ENCODE assay signal across 8 mouse cellular contexts in the genomic region with DNA sequence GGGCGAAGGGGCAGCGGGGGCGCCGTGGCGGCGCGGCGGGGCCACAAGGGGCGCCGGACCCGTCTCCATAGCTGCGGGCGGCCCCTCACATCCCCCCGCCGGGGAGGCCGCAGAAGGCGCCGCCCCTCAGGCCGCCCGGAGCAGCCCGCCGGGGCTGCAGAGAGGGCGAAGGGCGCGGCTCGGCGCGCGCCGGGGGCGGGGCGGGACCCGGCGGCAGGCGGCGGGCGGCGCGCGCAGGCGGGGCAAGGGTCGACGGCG. TPM values are rescaled to one million over a fixed set of nuclear protein-coding genes. Genes with fewer than 3 reads are reported as not detected.
DNase-seq lines count a peak whose midpoint lies in the region; ATAC-seq and TF ChIP-seq lines count a peak whose summit lies in the region.

TSS of gene Tbc1d10b (minus strand) at position 174 of the 258 bp plus-strand sequence.

- in situ Hi-C loops in ES-E14 (cut with MboI; ENCODE audit: low sequenced_read_pairs in 2 of 2, unreplicated experiment in 2 of 2): no loop called here

- no peaks in the 10 kb centered on the region for H3K9me3 ChIP-seq in erythroblast, embryonic 14.5 days (ENCODE audit: control insufficient read depth, low read length)
- no peaks in the 10 kb centered on the region for H3K9me3 ChIP-seq in ES-E14 (ENCODE audit: control insufficient read depth, insufficient read depth, low read depth, low read length)
- no peaks in the 10 kb centered on the region for H3K9me3 ChIP-seq in forebrain, embryonic 14.5 days (replicated peaks; ENCODE audit: control insufficient read depth, low read length)
- no peaks in the 10 kb centered on the region for H3K9me3 ChIP-seq in hindbrain, embryonic 12.5 days (replicated peaks)
- no peaks in the 10 kb centered on the region for H3K9me3 ChIP-seq in liver, embryonic 14.5 days (ENCODE audit: control insufficient read depth, low read length)

- peak within 1 kb of the TSS; percentile 100 for H3K4me2 ChIP-seq in forebrain, embryonic 14.5 days (ENCODE audit: low read length)
- H3K4me2 ChIP-seq in hindbrain, embryonic 12.5 days (replicated peaks): peak within 1 kb of the TSS; percentile 93
- H3K4me2 ChIP-seq in liver, embryonic 14.5 days (ENCODE audit: low read depth): peak within 1 kb of the TSS; percentile 91

- peaks cover 76% of the 10 kb centered on the region for H3K4me1 ChIP-seq in erythroblast, embryonic 14.5 days (ENCODE audit: control insufficient read depth)
- peaks cover 9 to 27% of the 10 kb centered on the region in 2 experiments for H3K4me1 ChIP-seq in ES-E14 (ENCODE audit: control insufficient read depth in 2 of 2, insufficient read depth in 2 of 2, low read length in 2 of 2, poor library complexity in 1 of 2)
- peaks cover 19% of the 10 kb centered on the region for H3K4me1 ChIP-seq in forebrain, embryonic 14.5 days (ENCODE audit: control insufficient read depth, insufficient read depth, low read length)
- H3K4me1 ChIP-seq in hindbrain, embryonic 12.5 days: peaks cover 28% of the 10 kb centered on the region
- H3K4me1 ChIP-seq in liver, embryonic 14.5 days (replicated peaks; ENCODE audit: control insufficient read depth in 2 of 2, insufficient read depth in 2 of 2, low read length in 1 of 2): peaks cover 15 to 16% of the 10 kb centered on the region in 2 experiments

- H3K27ac ChIP-seq in ES-E14 (ENCODE audit: insufficient read depth, low read depth, low read length, poor library complexity, severe bottlenecking): peak within 1 kb of the TSS; percentile 85
- H3K27ac ChIP-seq in forebrain, embryonic 14.5 days (ENCODE audit: low read depth, low read length): peak within 1 kb of the TSS; percentile 85
- peak within 1 kb of the TSS; percentile 89 for H3K27ac ChIP-seq in hindbrain, embryonic 12.5 days
- H3K27ac ChIP-seq in liver, embryonic 14.5 days: peak within 1 kb of the TSS; percentile 85

- H3K27me3 ChIP-seq in erythroblast, embryonic 14.5 days (ENCODE audit: control insufficient read depth): no peaks in the 10 kb centered on the region
- H3K27me3 ChIP-seq in forebrain, embryonic 14.5 days (replicated peaks; ENCODE audit: control insufficient read depth, insufficient read depth, low read length): no peaks in the 10 kb centered on the region
- peaks cover 1% of the 10 kb centered on the region; the same call in 1 of the 2 replicates for H3K27me3 ChIP-seq in hindbrain, embryonic 12.5 days
- H3K27me3 ChIP-seq in liver, embryonic 14.5 days (ENCODE audit: control insufficient read depth, insufficient read depth, low read length): no peaks in the 10 kb centered on the region

- WGBS in forebrain, embryonic 14.5 days: 0% methylated on average over 14 of the region's 44 CpGs
- under 1% methylated on average over 34 of the region's 44 CpGs for WGBS in hindbrain, embryonic 12.5 days
- under 1% methylated on average over 31 of the region's 44 CpGs for WGBS in liver, embryonic 14.5 days (ENCODE audit: insufficient replicate concordance)

- H3K9ac ChIP-seq in ES-E14 (ENCODE audit: insufficient read depth, low read depth, low read length, poor library complexity, severe bottlenecking): peak within 1 kb of the TSS; percentile 97
- H3K9ac ChIP-seq in forebrain, embryonic 14.5 days (ENCODE audit: low read length): peak within 1 kb of the TSS; percentile 95
- H3K9ac ChIP-seq in hindbrain, embryonic 12.5 days: peak within 1 kb of the TSS; percentile 97
- H3K9ac ChIP-seq in liver, embryonic 14.5 days (replicated peaks): peak within 1 kb of the TSS; percentile 99

- peak within 1 kb of the TSS; percentile 90 for H3K4me3 ChIP-seq in erythroblast, embryonic 14.5 days (replicated peaks)
- peak within 1 kb of the TSS; percentile 93 to 94 for H3K4me3 ChIP-seq in ES-E14 (ENCODE audit: insufficient read depth in 1 of 2, low read depth in 1 of 2, low read length in 2 of 2, poor library complexity in 1 of 2, severe bottlenecking in 1 of 2)
- H3K4me3 ChIP-seq in forebrain, embryonic 14.5 days (ENCODE audit: low read depth, low read length): peak within 1 kb of the TSS; percentile 95
- peak within 1 kb of the TSS; percentile 98 for H3K4me3 ChIP-seq in hindbrain, embryonic 12.5 days
- H3K4me3 ChIP-seq in liver, embryonic 14.5 days (ENCODE audit: insufficient read depth in 1 of 2, low read depth in 2 of 2, low read length in 2 of 2): peak within 1 kb of the TSS; percentile 78 to 95

- ATAC-seq in erythroblast, adult 5-6 weeks (replicated peaks; ENCODE audit: low FRiP score, poor library complexity, severe bottlenecking): no peak; the same call in 1 of the 2 replicates
- ATAC-seq in forebrain, embryonic 14.5 days: peak; percentile 17
- peak; percentile 10; the same call in 1 of the 2 replicates for ATAC-seq in hindbrain, embryonic 12.5 days (ENCODE audit: low FRiP score)
- peak; percentile 53 for ATAC-seq in liver, embryonic 14.5 days (ENCODE audit: insufficient read depth)

- peaks cover 47% of the 10 kb centered on the region for H3K36me3 ChIP-seq in erythroblast, embryonic 14.5 days (ENCODE audit: control insufficient read depth)
- H3K36me3 ChIP-seq in ES-E14 (ENCODE audit: control insufficient read depth, insufficient read depth, low read length, poor library complexity, severe bottlenecking): peaks cover 11% of the 10 kb centered on the region
- H3K36me3 ChIP-seq in forebrain, embryonic 14.5 days (ENCODE audit: control insufficient read depth, insufficient read depth, low read length): peaks cover 13% of the 10 kb centered on the region
- peaks cover 12% of the 10 kb centered on the region for H3K36me3 ChIP-seq in hindbrain, embryonic 12.5 days
- H3K36me3 ChIP-seq in liver, embryonic 14.5 days (replicated peaks; ENCODE audit: control insufficient read depth, insufficient read depth, low read depth): peaks cover 6% of the 10 kb centered on the region

- no peak for DNase-seq in ES-E14 (ENCODE audit: low read depth, low spot score)
- DNase-seq in forebrain, embryonic 14.5 days (ENCODE audit: low spot score): no peak
- DNase-seq in liver, embryonic 14.5 days (ENCODE audit: low read depth in 3 of 3, low spot score in 3 of 3): no peak
- DNase-seq in embryo, embryonic 9.5 days (ENCODE audit: extremely low spot score): no peak
- no peak for DNase-seq in frontal cortex, postnatal 10 days (ENCODE audit: low spot score in 2 of 2)

- TF ChIP-seq EP300 in liver, embryonic 14.5 days (IDR thresholded peaks at IDR 0.05; ENCODE audit: low read depth): no peak

- TF ChIP-seq CTCF in liver, embryonic 14.5 days (IDR thresholded peaks at IDR 0.05; ENCODE audit: low read depth): no peak

TF ChIP-seq in ES-E14, 5 proteins besides CTCF, POLR2A, EP300 and RAD21:
- no peak for TF ChIP-seq CHD2 (IDR thresholded peaks at IDR 0.05; ENCODE audit: low read depth, low read length)
- TF ChIP-seq ZNF384 (IDR thresholded peaks at IDR 0.05; ENCODE audit: low read depth, low read length): no peak
- no peak for TF ChIP-seq MAFK (IDR thresholded peaks at IDR 0.05; ENCODE audit: insufficient read depth, low read depth, low read length)
- TF ChIP-seq ZC3H11A (IDR thresholded peaks at IDR 0.05; ENCODE audit: borderline replicate concordance, low read depth, low read length): no peak
- TF ChIP-seq HCFC1 (IDR thresholded peaks at IDR 0.05; ENCODE audit: borderline replicate concordance, insufficient read depth, low read length): no peak

RNA-seq across cellular contexts. Expression of gene Tbc1d10b, which starts in this region (rescaled TPM):
- polyA plus RNA-seq in erythroblast, embryonic 14.5 days (2012): 9.3 and 10.4 TPM in 2 replicates
- 8.1 and 23.0 TPM in 2 replicates for total RNA-seq in erythroblast, adult 5-6 weeks (2015; ENCODE audit: low replicate concordance)
- 77.5 and 122 TPM in 2 replicates for total RNA-seq in erythroblast, adult 5-6 weeks (2017; ENCODE audit: low replicate concordance)
- 63.3 and 67.0 TPM in 2 replicates for total RNA-seq in ES-E14 (2012; rRNA removed)
- 13.6 and 13.7 TPM in 2 replicates for polyA plus RNA-seq in forebrain, embryonic 14.5 days (2014; fragmentation: Nextera tagmentation; extraction: Ambion mirVana)
- 46.5 and 47.2 TPM in 2 replicates for polyA plus RNA-seq in hindbrain, embryonic 12.5 days (2016; fragmentation: Nextera tagmentation; extraction: Ambion mirVana)
- 12.8 and 15.5 TPM in 2 replicates for polyA plus RNA-seq in liver, embryonic 14.5 days (2012; rRNA removed)
- 10.9 and 13.2 TPM in 2 replicates for polyA plus RNA-seq in liver, embryonic 14.5 days (2014; fragmentation: Nextera tagmentation; extraction: Ambion mirVana)
